Mouse (Mus musculus): ENCODE results near the gene Aspg.

DNA sequence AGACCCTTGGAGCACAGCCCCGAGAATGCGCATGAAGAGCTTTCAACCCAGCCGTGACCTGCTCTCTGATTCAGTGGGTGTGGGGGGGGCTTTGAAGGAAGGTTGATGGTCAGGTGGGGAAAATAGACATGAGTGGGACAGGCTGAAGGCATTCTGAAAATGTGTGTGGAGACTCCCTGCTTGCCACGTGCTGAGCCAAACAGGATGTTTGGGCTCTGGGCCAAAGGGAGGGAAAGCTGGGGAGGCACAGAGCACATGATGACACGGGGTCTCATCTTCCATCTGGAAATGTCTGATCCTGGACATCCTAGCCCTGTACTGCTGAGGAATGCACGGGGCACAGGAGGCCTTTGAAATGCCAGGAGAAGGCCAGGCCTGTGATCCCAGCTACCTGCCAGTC, 19.8 kb upstream of the Aspg start:
- TF ChIP-seq CTCF (IDR thresholded peaks at IDR 0.05; ENCODE audit: borderline replicate concordance, insufficient read depth, low read depth, low read length) = no peak
- TF ChIP-seq POLR2A (IDR thresholded peaks at IDR 0.05; ENCODE audit: borderline replicate concordance, insufficient read depth, low read length) = no peak
